Mouse (Mus musculus): Measurements from ENCODE around the gene Mettl23.
"Not testable (repeated sequence)": the region's sequence is repeated elsewhere in the genome, so short reads cannot be mapped to it uniquely, and the experiment has no call there.

The Mettl23 gene

GRCm38 (mm10) chr11:116847187-116848085, 4.4 kb downstream of the Mettl23 start:
- no peak for DNase-seq (ENCODE audit: extremely low read depth, low read depth, low spot score)

GRCm38 (mm10) chr11:116848086-116848876, 5.2 kb downstream of the Mettl23 start:
- DNase-seq (ENCODE audit: extremely low read depth, low read depth, low spot score) = no peak

DNA sequence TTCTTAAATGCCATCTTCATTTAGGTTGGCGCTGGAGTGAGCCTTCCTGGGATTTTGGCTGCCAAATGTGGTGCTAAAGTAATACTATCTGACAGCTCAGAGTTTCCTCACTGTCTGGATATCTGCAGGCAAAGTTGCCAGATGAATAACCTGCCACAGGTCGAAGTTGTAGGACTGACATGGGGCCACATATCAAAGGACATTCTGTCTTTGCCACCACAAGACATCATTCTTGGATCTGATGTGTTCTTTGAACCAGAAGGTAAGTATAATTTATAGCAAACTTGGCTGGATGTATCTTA, 5.8 kb downstream of the Mettl23 start:
- not testable (repeated sequence) for DNase-seq (ENCODE audit: extremely low read depth, low read depth, low spot score)

- no peak for DNase-seq (ENCODE audit: extremely low read depth, low read depth, low spot score)
Observed at GRCm38 (mm10) chr11:116849587-116849986, 6.5 kb downstream of the Mettl23 start.

GRCm38 (mm10) chr11:116850085-116850484, 7.0 kb downstream of the Mettl23 start:
- DNase-seq (ENCODE audit: extremely low read depth, low read depth, low spot score) = no peak

DNA sequence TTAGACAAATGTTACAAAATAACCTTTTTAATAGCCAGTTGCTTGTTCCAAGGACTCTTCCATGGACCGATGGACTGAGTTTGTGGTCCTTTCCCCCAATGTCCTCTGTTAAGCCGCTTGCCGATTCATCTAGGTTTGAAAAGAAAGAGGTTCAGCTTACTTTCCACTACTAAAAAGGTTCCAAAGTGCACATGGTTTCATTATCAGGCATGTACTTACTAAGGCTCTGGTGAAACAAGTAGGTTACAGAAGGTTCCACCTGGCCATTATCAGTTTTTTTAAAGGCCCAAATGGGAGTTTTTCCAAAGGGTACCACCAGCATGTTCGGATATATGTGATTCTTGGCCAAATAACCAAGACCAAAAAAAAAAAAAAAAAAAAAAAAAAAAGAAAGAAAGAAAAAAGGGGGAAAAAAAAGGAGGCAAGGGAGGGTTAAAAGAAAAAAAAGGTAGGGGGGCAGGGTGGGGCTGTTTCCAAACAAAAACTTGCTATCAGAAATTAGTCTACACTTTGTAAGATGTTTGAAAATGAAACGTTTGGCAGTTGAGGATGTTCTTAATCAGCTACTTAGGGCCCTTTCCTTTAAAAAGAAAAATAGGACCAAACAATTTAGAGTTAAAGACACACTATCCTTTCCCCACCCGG, 7.9 kb downstream of the Mettl23 start:
- no peak for DNase-seq (ENCODE audit: extremely low read depth, low read depth, low spot score)

GRCm38 (mm10) chr11:116851576-116852290, 8.7 kb downstream of the Mettl23 start:
- DNase-seq (ENCODE audit: extremely low read depth, low read depth, low spot score) = no peak

GRCm38 (mm10) chr11:116852291-116852890, 9.3 kb downstream of the Mettl23 start, which contains the start of gene Mfsd11:
Gene Mfsd11, plus strand, starts transcription at chr11:116852440.
- DNase-seq (ENCODE audit: extremely low read depth, low read depth, low spot score) = no peak

DNA sequence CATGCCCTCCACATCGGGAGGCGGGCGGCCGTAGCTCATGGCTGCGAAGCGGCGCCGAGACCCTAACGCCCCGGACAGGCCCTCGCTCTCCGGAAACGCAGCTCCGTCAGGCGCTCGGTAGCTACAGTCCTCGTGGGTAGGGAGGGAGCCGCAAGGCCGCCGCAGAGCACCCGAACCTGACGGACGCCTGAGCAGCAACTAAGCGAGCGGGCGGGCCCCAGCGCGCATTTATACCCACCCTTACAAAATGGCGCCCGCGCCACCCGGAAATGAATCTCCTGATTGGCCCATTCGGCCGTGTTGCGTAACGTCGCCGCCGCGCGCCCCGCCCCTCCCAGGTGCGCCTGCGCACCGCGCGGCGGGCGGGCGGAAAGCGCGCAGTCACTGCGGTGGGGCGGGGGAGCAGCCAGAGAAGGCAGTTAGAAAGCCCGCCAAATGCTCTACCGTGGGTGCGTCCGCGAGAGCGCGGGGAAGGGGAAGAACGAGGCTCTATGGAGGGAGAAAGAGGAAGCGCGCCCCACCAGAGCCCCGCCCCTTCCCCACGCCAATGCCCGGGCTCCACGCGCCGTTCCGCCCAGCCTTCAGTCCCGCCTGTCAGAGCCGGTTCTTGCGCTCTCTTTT, 9.9 kb downstream of the Mettl23 start, which contains the start of gene Srsf2:
Gene Srsf2, minus strand, starts transcription at position 204 of the 621 bp plus-strand sequence.
- no peak for DNase-seq (ENCODE audit: extremely low read depth, low read depth, low spot score)

GRCm38 (mm10) chr11:116853512-116853928, 10.4 kb downstream of the Mettl23 start:
- no peak for DNase-seq (ENCODE audit: extremely low read depth, low read depth, low spot score)

- DNase-seq (ENCODE audit: extremely low read depth, low read depth, low spot score) = no peak
Observed at GRCm38 (mm10) chr11:116854279-116854678, 11.2 kb downstream of the Mettl23 start.

DNA sequence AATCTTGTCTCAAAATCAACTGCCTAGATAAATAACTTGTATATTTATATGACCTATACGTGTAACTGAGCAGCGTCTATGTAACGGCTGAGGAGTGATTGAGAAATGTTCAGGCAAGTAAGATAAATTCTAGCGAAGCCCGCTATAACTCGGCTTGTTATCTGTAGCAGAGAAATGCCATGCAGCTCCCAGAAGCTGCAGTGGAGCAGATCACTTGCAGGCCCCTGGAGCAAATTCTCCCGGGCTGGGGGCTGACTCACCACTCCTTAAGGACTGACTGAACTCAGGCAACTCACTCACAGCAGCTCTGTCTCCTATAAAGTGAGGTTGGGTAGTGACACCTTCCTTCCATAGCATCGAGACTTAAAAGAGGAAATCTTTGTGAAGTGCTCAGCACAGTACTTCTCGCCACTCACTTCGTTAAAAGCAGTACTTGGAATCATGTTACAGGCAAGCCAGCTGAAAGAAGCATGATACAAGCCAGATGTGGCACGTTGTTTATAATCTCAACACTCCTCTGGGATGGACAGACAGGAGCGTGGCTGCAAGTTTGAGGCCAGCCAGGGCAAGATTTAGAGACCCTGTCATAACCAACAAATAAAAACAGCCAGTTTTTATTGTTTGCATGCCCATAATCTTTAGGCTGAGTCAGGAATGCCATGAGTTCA, 14.2 kb downstream of the Mettl23 start:
- DNase-seq (ENCODE audit: extremely low read depth, low read depth, low spot score) = no peak

DNA sequence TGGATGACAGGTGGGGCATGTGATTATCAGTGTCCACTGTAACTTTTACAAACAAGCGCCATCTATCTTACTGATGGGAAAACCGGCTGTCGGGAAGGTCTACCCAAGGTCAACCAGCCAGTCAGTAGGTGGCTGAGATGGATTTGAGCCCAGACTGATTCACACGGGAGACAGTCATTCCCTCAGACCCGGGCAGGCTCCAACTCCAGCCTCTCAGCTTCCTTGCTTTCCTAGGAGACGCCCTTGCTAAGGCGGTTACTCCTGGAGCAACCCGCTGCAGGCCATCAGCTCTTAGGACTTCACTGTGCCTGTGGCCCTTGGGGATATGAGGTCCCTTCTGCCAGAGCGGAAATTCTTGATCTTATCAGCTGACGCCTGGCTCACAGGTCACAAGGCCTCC, 21.4 kb downstream of the Mettl23 start:
- DNase-seq (ENCODE audit: extremely low read depth, low read depth, low spot score) = no peak

- no peak for DNase-seq (ENCODE audit: extremely low read depth, low read depth, low spot score)
Observed at GRCm38 (mm10) chr11:116865945-116866585, 23.0 kb downstream of the Mettl23 start.

DNA sequence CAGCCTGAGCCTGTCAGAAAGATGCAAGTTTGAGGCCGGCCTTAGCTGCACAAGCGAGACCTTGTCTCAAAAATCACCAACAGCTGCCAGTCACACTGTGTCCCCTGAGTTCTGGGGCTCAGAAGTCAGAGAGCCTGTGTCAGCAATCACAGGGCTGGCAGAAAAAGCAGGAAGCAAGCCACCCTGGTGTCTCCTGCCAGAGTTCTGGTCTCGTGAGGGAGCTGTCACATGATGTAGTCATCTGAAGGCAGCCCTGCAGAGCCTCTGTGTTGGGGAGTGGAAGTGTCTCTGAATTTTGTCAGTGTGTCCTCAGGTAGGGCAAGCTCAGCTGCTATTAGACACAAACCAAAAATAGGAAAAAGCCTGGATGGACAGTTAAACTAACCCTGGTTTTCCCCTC, 25.1 kb downstream of the Mettl23 start:
- DNase-seq (ENCODE audit: extremely low read depth, low read depth, low spot score) = no peak

GRCm38 (mm10) chr11:116869223-116869622, 26.1 kb downstream of the Mettl23 start:
- peak; percentile 80 for DNase-seq (ENCODE audit: extremely low read depth, low read depth, low spot score)

DNA sequence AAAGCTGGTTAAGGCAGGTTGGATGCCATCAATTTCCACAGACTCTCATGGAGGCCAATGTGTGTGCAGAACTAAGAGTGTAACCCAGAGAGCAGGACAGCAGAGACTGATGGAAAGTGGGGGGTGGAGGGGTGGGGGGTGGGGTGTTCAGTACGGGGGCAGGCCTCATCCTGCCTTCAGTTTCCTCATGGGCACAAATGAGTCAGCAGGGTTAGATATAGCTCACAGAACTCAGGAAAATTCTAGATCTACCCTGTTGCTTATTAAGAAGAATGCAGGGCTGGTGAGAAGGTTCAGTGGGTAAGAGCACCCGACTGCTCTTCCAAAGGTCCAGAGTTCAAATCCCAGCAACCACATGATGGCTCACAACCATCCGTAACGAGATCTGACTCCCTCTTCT, 26.6 kb downstream of the Mettl23 start:
- DNase-seq (ENCODE audit: extremely low read depth, low read depth, low spot score) = no peak

DNA sequence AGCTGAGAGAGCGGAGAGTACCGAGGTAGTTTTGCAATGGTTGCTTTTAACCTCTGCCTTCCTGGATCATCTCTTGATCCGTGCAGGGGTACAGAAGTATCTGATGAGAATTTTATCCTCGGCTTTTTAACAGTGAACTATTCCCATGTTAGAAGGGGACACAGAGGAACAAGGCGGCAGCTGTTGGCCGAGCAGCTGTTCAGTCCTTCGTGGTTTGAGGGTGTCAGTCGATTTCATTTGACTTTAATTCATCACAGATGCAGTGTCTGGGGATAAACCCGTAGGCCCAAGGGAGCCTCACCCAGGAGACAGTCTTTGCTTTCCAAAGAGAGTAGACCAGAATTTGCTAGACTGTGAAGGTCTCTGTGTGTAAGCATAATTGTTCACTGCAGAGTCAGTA, 28.5 kb downstream of the Mettl23 start:
- no peak for DNase-seq (ENCODE audit: extremely low read depth, low read depth, low spot score)

- no peak for DNase-seq (ENCODE audit: extremely low read depth, low read depth, low spot score)
Observed at GRCm38 (mm10) chr11:116873987-116874386, 30.9 kb downstream of the Mettl23 start.

Data from fat pad, adult 2 months (tissue).